Mouse (Mus musculus): ENCODE measurements around the gene Lpin1. TPM values are rescaled to one million over a fixed set of nuclear protein-coding genes. Genes with fewer than 3 reads are reported as not detected.
A peak's percentile ranks its signal among the peaks of the same experiment; 100 is the strongest.

Gene Lpin1
- total and polyA plus RNA-seq, 2 experiments: 19.8 to 118 TPM

DNA sequence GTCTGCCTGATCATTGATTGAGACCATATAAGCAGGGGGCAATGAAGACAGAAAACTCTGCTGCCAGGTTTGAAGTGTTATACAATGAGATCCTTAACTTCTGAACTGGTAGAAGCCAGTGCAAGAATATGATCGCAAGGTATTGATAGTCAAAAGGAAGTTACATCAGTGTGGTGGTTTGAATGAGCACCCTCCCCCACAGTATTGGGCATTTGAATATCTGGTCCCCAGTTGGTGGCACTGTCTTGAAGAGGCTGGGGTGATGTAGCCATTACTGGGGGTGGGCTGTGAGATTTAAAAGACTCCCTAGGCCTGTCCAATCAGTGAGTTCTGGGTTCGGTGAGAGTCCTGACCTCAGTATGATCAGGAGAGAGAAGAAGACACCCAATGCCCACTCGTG, 27.5 kb downstream of the Lpin1 start:
- H3K27me3 ChIP-seq (ENCODE audit: control insufficient read depth, insufficient read depth, low read length): no peaks in the 10 kb centered on the region
- H3K27ac ChIP-seq (replicated peaks; ENCODE audit: insufficient read depth, low read depth, low read length): peak overlapping the region; percentile 44; the same call in 1 of the 2 replicates
- peak overlapping the region; percentile 21; the same call in 1 of the 2 replicates for H3K4me3 ChIP-seq (ENCODE audit: insufficient read depth, low read depth, low read length)
- peak; percentile 27 for DNase-seq (ENCODE audit: extremely low read depth, low read depth, low spot score)
- peaks cover 55% of the 10 kb centered on the region for H3K79me2 ChIP-seq (ENCODE audit: control insufficient read depth, insufficient read depth, low read length)
- TF ChIP-seq POLR2A (IDR thresholded peaks at IDR 0.05; ENCODE audit: extremely low read depth, insufficient read depth, low read length) (no peak), CTCF (IDR thresholded peaks at IDR 0.05; ENCODE audit: low read depth, low read length) (no peak)
- H3K9ac ChIP-seq (ENCODE audit: low read depth, low read length): peak overlapping the region; percentile 51
- H3K36me3 ChIP-seq (ENCODE audit: control insufficient read depth, insufficient read depth, low read length): peaks cover 76% of the 10 kb centered on the region
- peaks cover 30% of the 10 kb centered on the region for H3K4me1 ChIP-seq (ENCODE audit: control insufficient read depth, insufficient read depth, low read length)
- WGBS: 75% methylated on average over 3 of the region's 3 CpGs

DNA sequence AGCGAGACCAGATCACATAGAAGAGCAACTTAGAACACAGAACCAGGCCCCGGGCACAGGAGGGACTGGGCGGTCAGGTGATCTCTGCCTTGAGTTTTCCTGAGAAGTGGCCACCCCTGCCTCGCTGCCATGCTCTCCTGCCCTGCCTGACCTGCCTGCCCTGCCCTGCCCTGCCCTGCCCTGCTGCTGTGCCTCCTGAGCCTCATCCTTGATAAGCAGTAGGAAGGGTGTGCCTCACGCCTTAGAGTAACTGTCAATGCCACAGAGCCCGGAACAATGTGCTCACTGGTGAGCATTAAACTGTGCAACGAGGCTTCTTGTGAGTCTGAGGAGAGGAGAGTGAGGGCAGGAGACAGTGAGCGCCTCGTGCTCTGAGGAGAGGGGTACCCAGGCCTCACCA, 30.5 kb downstream of the Lpin1 start:
- Histone ChIP-seq H3K79me2 (ENCODE audit: control insufficient read depth, insufficient read depth, low read length) (peaks cover 29% of the 10 kb centered on the region), H3K4me1 (ENCODE audit: control insufficient read depth, insufficient read depth, low read length) (peaks cover 37% of the 10 kb centered on the region), H3K4me3 (ENCODE audit: insufficient read depth, low read depth, low read length) (no peak overlapping the region; the same call in 1 of the 2 replicates), H3K9ac (ENCODE audit: low read depth, low read length) (peak overlapping the region; percentile 63), H3K36me3 (ENCODE audit: control insufficient read depth, insufficient read depth, low read length) (peaks cover 86% of the 10 kb centered on the region), H3K27me3 (ENCODE audit: control insufficient read depth, insufficient read depth, low read length) (no peaks in the 10 kb centered on the region), H3K27ac (replicated peaks; ENCODE audit: insufficient read depth, low read depth, low read length) (no peak overlapping the region; the same call in 1 of the 2 replicates)
- WGBS: 77% methylated on average over 9 of the region's 9 CpGs
- TF ChIP-seq POLR2A (IDR thresholded peaks at IDR 0.05; ENCODE audit: extremely low read depth, insufficient read depth, low read length) (no peak), CTCF (IDR thresholded peaks at IDR 0.05; ENCODE audit: low read depth, low read length) (no peak)
- DNase-seq (ENCODE audit: extremely low read depth, low read depth, low spot score): peak; percentile 14

DNA sequence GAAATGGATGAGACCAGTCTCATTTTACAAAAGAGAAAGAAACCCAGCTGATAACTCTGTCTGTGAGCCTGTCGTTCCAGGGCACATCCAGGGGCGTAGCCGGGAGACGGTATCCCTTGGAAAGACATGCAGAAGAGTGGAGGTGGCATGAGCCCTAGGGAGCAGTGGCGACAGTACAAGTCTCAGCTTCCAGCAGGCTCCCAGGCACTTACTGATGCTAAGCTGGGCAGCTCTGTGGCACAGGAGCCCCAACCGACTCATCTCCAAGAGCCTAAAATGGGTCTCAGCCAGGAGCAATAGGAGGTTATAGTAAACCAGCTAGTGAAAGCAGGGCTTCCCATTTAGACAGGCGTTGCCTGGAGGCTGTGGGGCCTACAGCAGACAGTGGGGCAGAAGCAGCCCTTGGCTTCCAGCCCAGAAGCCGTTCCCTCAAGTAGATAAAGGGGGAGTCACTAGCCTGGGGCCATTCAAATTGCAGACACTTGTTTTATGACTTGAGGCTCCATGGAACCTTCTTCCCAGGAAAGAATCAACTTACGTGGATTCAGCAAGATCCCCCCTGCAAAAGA, 33.0 kb downstream of the Lpin1 start:
- Histone ChIP-seq H3K9ac (ENCODE audit: low read depth, low read length) (no peak overlapping the region), H3K4me3 (ENCODE audit: insufficient read depth, low read depth, low read length) (no peak overlapping the region), H3K27ac (replicated peaks; ENCODE audit: insufficient read depth, low read depth, low read length) (no peak overlapping the region; the same call in 1 of the 2 replicates), H3K79me2 (ENCODE audit: control insufficient read depth, insufficient read depth, low read length) (peaks cover 20% of the 10 kb centered on the region; the same call in 1 of the 2 replicates), H3K4me1 (ENCODE audit: control insufficient read depth, insufficient read depth, low read length) (peaks cover 28% of the 10 kb centered on the region), H3K27me3 (ENCODE audit: control insufficient read depth, insufficient read depth, low read length) (no peaks in the 10 kb centered on the region), H3K36me3 (ENCODE audit: control insufficient read depth, insufficient read depth, low read length) (peaks cover 88% of the 10 kb centered on the region)
- TF ChIP-seq CTCF (IDR thresholded peaks at IDR 0.05; ENCODE audit: low read depth, low read length) (no peak), POLR2A (IDR thresholded peaks at IDR 0.05; ENCODE audit: extremely low read depth, insufficient read depth, low read length) (no peak)
- no peak for DNase-seq (ENCODE audit: extremely low read depth, low read depth, low spot score)
- 74% methylated on average over 9 of the region's 9 CpGs for WGBS

DNA sequence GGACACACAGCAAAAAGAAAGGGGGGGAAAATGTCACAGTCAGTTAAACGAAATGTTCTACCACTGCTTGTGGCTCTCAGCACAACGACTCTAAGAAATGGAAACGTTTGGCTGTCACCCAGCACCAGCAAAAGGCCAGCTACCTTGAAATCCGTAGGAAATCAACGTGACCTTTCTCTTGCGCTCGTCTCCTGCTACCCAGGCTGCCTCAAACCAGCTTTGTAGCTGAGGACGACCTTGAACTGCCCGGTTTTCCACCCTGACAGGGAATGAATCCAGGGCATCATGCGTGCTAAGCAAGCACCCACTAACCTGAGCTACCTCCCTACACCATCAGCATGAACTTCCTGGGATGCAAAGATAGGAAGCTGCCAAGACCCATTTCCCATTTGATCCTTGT, 39.5 kb downstream of the Lpin1 start:
- Histone ChIP-seq H3K9ac (ENCODE audit: low read depth, low read length) (0 out of 2 replicates have a peak overlapping the region, but pooled peaks have one; percentile 10), H3K79me2 (ENCODE audit: control insufficient read depth, insufficient read depth, low read length) (0 out of 2 replicates have a peak, but pooled peaks cover 3% of the 10 kb centered on the region), H3K27ac (replicated peaks; ENCODE audit: insufficient read depth, low read depth, low read length) (no peak overlapping the region; the same call in 1 of the 2 replicates), H3K36me3 (ENCODE audit: control insufficient read depth, insufficient read depth, low read length) (peaks cover 83% of the 10 kb centered on the region), H3K4me3 (ENCODE audit: insufficient read depth, low read depth, low read length) (no peak overlapping the region), H3K4me1 (ENCODE audit: control insufficient read depth, insufficient read depth, low read length) (peaks cover 5% of the 10 kb centered on the region), H3K27me3 (ENCODE audit: control insufficient read depth, insufficient read depth, low read length) (no peaks in the 10 kb centered on the region)
- no peak for TF ChIP-seq CTCF (IDR thresholded peaks at IDR 0.05; ENCODE audit: low read depth, low read length)
- TF ChIP-seq POLR2A (IDR thresholded peaks at IDR 0.05; ENCODE audit: extremely low read depth, insufficient read depth, low read length): no peak
- 69% methylated on average over 10 of the region's 10 CpGs for WGBS
- DNase-seq (ENCODE audit: extremely low read depth, low read depth, low spot score): no peak

DNA sequence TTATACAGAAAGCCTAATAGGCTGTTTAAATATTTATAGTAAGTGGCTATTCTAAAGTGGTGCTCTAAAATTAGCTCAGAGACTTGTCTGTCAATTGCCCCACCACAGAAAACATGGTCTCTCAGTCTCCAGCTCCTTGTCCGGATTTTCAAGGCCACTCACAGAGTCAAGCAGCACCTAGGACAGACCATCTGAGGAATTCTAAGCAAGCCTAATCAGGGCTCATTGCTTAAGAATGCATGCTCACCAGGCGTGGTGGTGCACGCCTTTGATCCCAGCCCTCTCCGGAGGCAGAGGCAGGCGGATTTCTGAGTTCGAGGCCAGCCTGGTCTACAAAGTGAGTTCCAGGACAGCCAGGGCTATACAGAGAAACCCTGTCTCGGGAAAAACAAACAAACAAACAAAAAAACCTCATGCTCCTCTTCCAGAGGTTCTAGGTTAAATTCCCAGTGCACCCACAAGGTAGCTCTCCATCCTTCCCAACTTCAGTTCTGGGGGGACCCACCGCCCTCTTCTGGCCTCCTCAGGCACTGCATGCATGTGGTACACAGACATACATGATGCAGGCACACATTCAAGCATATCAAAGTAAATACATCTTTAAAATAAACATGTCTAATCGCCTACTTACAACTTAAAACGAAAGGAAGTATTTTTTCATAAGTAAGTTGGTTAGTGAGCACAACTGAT, 40.2 kb downstream of the Lpin1 start:
- Histone ChIP-seq H3K79me2 (ENCODE audit: control insufficient read depth, insufficient read depth, low read length) (peaks cover 3% of the 10 kb centered on the region; the same call in 1 of the 2 replicates), H3K27ac (replicated peaks; ENCODE audit: insufficient read depth, low read depth, low read length) (no peak overlapping the region), H3K27me3 (ENCODE audit: control insufficient read depth, insufficient read depth, low read length) (no peaks in the 10 kb centered on the region), H3K4me3 (ENCODE audit: insufficient read depth, low read depth, low read length) (no peak overlapping the region), H3K36me3 (ENCODE audit: control insufficient read depth, insufficient read depth, low read length) (peaks cover 83% of the 10 kb centered on the region), H3K9ac (ENCODE audit: low read depth, low read length) (no peak overlapping the region), H3K4me1 (ENCODE audit: control insufficient read depth, insufficient read depth, low read length) (peaks cover 10% of the 10 kb centered on the region)
- WGBS: 94% methylated on average over 10 of the region's 10 CpGs
- TF ChIP-seq CTCF (IDR thresholded peaks at IDR 0.05; ENCODE audit: low read depth, low read length) (peak; percentile 54), POLR2A (IDR thresholded peaks at IDR 0.05; ENCODE audit: extremely low read depth, insufficient read depth, low read length) (no peak)
- no peak for DNase-seq (ENCODE audit: extremely low read depth, low read depth, low spot score)

Data from liver, adult 2 months (tissue).